ENCODE assay signal across 11 mouse cellular contexts in genomic region chr1:135534782-135535181, GRCm38 (mm10).
DNase-seq lines count a peak whose midpoint lies in the region; TF ChIP-seq lines count a peak whose summit lies in the region.
"Had no signal": no experiment of that assay in that cellular context is flagged by ENCODE, and none has a peak within 500 bp of the region (broad histone marks: within the 10 kb centered on the region; RNA-seq: fewer than 3 reads in every experiment).

No protein-coding gene starts in this region.

- H3K27ac ChIP-seq in gastrocnemius, adult 2 months: peak overlapping the region; percentile 77
- peak overlapping the region; percentile 27; the same call in 1 of the 2 replicates for H3K27ac ChIP-seq in liver, adult 2 months (replicated peaks; ENCODE audit: insufficient read depth, low read depth, low read length)
- H3K27ac ChIP-seq in embryonic facial prominence, embryonic 10.5 days (replicated peaks): peak overlapping the region; percentile 35; the same call in 1 of the 2 replicates
- H3K27ac ChIP-seq: forebrain, embryonic 12.5 days; neural tube, embryonic 13.5 days had no signal

- no peaks in the 10 kb centered on the region for H3K9me3 ChIP-seq in embryonic facial prominence, embryonic 10.5 days
- H3K9me3 ChIP-seq: forebrain, embryonic 12.5 days; neural tube, embryonic 13.5 days had no signal

- H3K36me3 ChIP-seq in liver, adult 2 months (ENCODE audit: control insufficient read depth, insufficient read depth, low read length): no peaks in the 10 kb centered on the region
- peaks cover 55% of the 10 kb centered on the region for H3K36me3 ChIP-seq in embryonic facial prominence, embryonic 10.5 days (replicated peaks)
- peaks cover 4% of the 10 kb centered on the region for H3K36me3 ChIP-seq in myocyte (ENCODE audit: control insufficient read depth, insufficient read depth)

- TF ChIP-seq POLR2A in liver, adult 2 months (IDR thresholded peaks at IDR 0.05; ENCODE audit: extremely low read depth, insufficient read depth, low read length): no peak
- TF ChIP-seq POLR2A in myocyte (IDR thresholded peaks at IDR 0.05; ENCODE audit: insufficient read length, low read depth): no peak

- H3K79me2 ChIP-seq in liver, adult 2 months (ENCODE audit: control insufficient read depth, insufficient read depth, low read length): no peaks in the 10 kb centered on the region
- H3K79me2 ChIP-seq in myocyte (ENCODE audit: control insufficient read depth, insufficient read depth): peaks cover 35% of the 10 kb centered on the region

- no peak overlapping the region for H3K9ac ChIP-seq in liver, adult 2 months (ENCODE audit: low read depth, low read length)
- H3K9ac ChIP-seq: forebrain, embryonic 12.5 days; neural tube, embryonic 13.5 days had no signal

- no peaks in the 10 kb centered on the region for H3K27me3 ChIP-seq in liver, adult 2 months (ENCODE audit: control insufficient read depth, insufficient read depth, low read length)
- no peaks in the 10 kb centered on the region for H3K27me3 ChIP-seq in embryonic facial prominence, embryonic 10.5 days (replicated peaks; ENCODE audit: low read depth, poor library complexity, severe bottlenecking)
- no peaks in the 10 kb centered on the region for H3K27me3 ChIP-seq in myocyte (ENCODE audit: control insufficient read depth, insufficient read depth, insufficient read length)
- H3K27me3 ChIP-seq: forebrain, embryonic 12.5 days; neural tube, embryonic 13.5 days had no signal

- H3K4me2 ChIP-seq in myocyte (ENCODE audit: low read depth): peak overlapping the region; percentile 65
- H3K4me2 ChIP-seq: forebrain, embryonic 12.5 days; neural tube, embryonic 13.5 days had no signal

- H3K4me1 ChIP-seq in liver, adult 2 months (ENCODE audit: control insufficient read depth, insufficient read depth, low read length): 0 out of 2 replicates have a peak, but pooled peaks cover 4% of the 10 kb centered on the region
- peaks cover 41% of the 10 kb centered on the region for H3K4me1 ChIP-seq in embryonic facial prominence, embryonic 10.5 days

- WGBS in liver, adult 2 months: 68% methylated on average over 4 of the region's 4 CpGs
- 61% methylated on average over 4 of the region's 4 CpGs for WGBS in embryonic facial prominence, embryonic 10.5 days

- H3ac ChIP-seq in myocyte (ENCODE audit: control insufficient read depth, insufficient read length): no peak overlapping the region

- H3K4me3 ChIP-seq in gastrocnemius, adult 2 months: no peak overlapping the region
- no peak overlapping the region for H3K4me3 ChIP-seq in liver, adult 2 months (ENCODE audit: insufficient read depth, low read depth, low read length)
- H3K4me3 ChIP-seq in embryonic facial prominence, embryonic 10.5 days: no peak overlapping the region
- no peak overlapping the region for H3K4me3 ChIP-seq in myocyte
- H3K4me3 ChIP-seq: forebrain, embryonic 12.5 days; neural tube, embryonic 13.5 days had no signal

- TF ChIP-seq CTCF in gastrocnemius, adult 2 months (IDR thresholded peaks at IDR 0.05): no peak
- TF ChIP-seq CTCF in liver, adult 2 months (IDR thresholded peaks at IDR 0.05; ENCODE audit: low read depth, low read length): no peak

- no peak for DNase-seq in gastrocnemius, adult 2 months
- no peak for DNase-seq in gastrocnemius, postnatal 10 days
- DNase-seq in liver, adult 2 months (ENCODE audit: extremely low read depth, low read depth, low spot score): no peak
- DNase-seq in liver: no peak
- DNase-seq in embryonic facial prominence, embryonic 10.5 days (ENCODE audit: low spot score): no peak
- DNase-seq in right cerebral cortex, postnatal 10 days (ENCODE audit: low spot score in 2 of 2): no peak
- no peak for DNase-seq in layer of hippocampus, postnatal 25 days (ENCODE audit: extremely low spot score in 1 of 2, low spot score in 1 of 2)
- DNase-seq: kidney, adult 2 months had no signal

- intact Hi-C loops in gastrocnemius, adult 2 months (cut with DNase I): no loop called here

TF ChIP-seq in myocyte, 11 proteins besides CTCF, POLR2A, EP300 and RAD21:
- TF ChIP-seq E2F4 (IDR thresholded peaks at IDR 0.05; ENCODE audit: insufficient read depth): no peak
- no peak for TF ChIP-seq MYOD1 (IDR thresholded peaks at IDR 0.05; ENCODE audit: control insufficient read depth in 1 of 3, insufficient read length in 2 of 3, low read depth in 2 of 3)
- no peak for TF ChIP-seq POLR2AphosphoS2 (IDR thresholded peaks at IDR 0.05; ENCODE audit: insufficient read length, low read depth)
- no peak for TF ChIP-seq USF1 (IDR thresholded peaks at IDR 0.05; ENCODE audit: low read depth)
- no peak for TF ChIP-seq TCF12 (IDR thresholded peaks at IDR 0.05; ENCODE audit: insufficient read depth, poor library complexity, severe bottlenecking)
- TF ChIP-seq SRF (IDR thresholded peaks at IDR 0.05; ENCODE audit: control insufficient read depth, insufficient read length, low read depth): no peak
- no peak for TF ChIP-seq REST (IDR thresholded peaks at IDR 0.05; ENCODE audit: insufficient read depth, insufficient read length)
- TF ChIP-seq TCF3 (IDR thresholded peaks at IDR 0.05; ENCODE audit: insufficient read length, low read depth): no peak
- TF ChIP-seq MYOG (IDR thresholded peaks at IDR 0.05; ENCODE audit: control insufficient read depth in 1 of 3, insufficient read depth in 1 of 3, insufficient read length in 2 of 3, low read depth in 2 of 3): no peak
- no peak for TF ChIP-seq CEBPB (IDR thresholded peaks at IDR 0.05; ENCODE audit: insufficient read depth, poor library complexity, severe bottlenecking)
- TF ChIP-seq MAX (IDR thresholded peaks at IDR 0.05; ENCODE audit: low read depth): no peak

Comparison
In these comparisons a context has a peak if more than half of its experiments do, and no peak if none do; other contexts are left out.
1. H3K27ac ChIP-seq: peak in every context shown above with its lines; median percentile 77 in gastrocnemius, adult 2 months; 35 in embryonic facial prominence, embryonic 10.5 days; 27 in liver, adult 2 months.